Mouse (Mus musculus): ENCODE data around the gene Tnfrsf26.
"Not testable (repeated sequence)": the region's sequence is repeated elsewhere in the genome, so short reads cannot be mapped to it uniquely, and the experiment has no call there.

Gene Tnfrsf26

DNA sequence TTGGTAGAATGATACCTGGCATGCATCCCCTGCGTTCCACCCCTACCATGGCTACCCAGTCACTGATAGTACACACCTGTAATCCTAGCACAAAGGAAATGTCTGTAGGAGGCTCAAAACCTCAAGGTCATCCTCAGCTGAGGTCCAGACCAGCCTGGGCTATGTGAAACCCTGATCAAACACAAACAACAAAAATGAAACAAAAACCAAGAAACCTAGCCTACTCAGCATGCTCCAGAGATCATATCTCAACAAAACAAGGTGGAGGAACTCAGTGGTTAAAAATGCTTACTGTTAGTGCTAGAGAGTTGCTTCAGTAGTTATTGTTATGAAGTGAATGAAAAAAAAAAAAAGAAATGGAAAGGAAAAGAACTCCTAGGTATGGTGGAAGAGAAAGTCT lies at the start of gene Tnfrsf26:
Gene Tnfrsf26, minus strand, starts transcription at position 183 of the 400 bp plus-strand sequence.
- DNase-seq (ENCODE audit: low read depth, low spot score), result no peak

DNA sequence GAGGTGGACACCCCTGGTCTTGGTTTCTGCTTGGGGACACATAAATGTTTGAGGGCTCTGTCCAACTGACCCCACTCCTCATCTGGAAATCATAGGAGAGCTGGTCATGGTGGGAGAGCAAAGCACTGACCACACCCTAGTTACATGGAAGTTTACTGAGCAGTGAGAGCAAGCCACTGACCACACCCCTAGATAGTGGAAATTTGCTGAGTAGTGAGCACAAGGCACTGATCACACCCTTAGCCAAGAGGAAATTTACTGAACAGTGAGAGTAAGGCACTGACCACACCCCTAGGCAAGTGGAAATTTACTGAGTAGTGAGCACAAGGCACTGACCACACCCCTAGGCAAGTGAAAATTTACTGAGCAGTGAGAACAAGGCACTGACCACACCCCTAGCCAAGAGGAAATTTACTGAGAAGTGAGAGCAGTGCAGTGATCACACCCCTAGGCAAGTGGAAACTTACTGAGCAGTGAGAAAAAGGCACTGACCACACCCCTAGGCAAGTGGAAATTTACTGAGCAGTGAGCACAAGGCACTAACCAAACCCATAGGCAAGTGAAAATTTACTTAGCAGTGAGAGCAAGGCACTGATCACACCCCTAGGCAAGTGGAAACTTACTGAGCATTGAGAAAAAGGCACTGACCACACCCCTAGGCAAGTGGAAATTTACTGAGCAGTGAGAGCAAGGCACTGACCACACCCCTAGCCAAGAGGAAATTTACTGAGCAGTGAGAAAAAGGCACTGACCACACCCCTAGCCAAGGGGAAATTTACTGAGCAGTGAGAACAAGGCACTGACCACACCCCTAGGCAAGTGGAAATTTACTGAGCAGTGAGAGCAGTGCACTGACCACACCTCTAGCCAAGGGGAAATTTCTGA lies 38.1 kb upstream of the Tnfrsf26 start:
- no peak for DNase-seq (ENCODE audit: low read depth, low spot score)

DNA sequence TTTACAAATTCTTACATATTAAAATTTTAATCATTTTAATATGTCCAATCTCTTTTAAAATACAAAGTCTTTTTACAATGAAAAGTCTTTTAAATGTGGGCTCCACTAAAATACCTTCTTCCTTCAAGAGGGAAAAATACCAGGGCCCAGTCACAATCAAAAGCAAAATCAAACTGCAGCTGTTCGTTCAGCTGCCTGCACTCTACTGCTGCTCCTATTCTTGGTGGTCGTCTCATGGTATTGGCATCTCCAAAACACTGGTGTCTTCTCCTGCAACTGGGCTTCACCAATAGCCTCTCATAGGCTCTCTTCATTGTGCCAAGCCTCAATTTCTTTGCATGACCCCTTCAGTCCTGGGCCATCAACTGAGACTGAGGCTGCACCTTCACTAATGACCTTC lies 34.9 kb upstream of the Tnfrsf26 start:
- no peak for DNase-seq (ENCODE audit: low read depth, low spot score)

DNA sequence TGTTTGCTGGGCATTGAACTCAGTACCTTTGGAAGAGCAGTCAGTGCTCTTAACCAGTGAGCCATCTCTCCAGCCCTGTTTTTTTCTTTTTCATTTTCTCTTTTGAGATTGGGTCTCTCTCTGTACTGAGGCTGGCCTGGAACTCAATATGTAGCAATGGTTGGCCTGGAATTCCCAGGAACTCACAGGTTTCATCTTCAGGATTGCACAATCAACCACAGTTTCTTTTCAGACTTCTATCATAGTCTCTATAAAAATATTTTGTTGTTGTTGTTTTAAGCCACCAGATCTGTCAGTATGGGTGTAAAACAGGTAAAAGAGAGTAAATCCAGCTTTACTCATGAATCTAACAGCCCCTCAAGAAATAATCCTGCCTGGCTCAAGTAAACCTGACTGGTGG lies 32.3 kb upstream of the Tnfrsf26 start:
- no peak for DNase-seq (ENCODE audit: low read depth, low spot score)

DNA sequence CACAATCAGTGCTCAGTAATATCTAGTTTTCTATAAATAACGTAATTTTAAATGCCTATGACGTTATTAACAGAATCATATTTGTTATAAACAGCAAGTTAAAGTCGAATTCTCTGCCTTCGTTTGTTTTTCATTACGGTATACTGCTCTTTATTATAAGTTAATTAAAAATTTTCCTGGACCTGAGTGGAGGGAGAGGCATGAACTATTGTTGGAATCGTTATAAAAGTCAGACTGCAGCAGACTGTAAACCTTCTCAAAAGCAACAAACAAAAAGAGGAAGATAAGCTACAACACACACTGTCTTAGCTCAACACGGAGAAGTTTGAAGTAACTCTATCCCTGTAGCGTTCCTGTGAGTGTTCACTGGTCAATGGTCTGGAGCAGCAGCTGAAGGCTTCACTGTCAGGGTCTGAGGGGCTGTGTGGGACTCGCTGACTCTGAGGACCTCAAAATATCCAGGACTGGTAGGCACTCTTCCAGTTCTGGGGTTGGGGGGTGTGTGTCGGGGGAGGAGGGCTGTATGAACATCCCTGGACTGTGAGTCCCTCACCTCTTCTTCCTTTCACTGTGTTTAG lies 21.3 kb upstream of the Tnfrsf26 start:
- not testable (repeated sequence) for DNase-seq (ENCODE audit: low read depth, low spot score)

DNA sequence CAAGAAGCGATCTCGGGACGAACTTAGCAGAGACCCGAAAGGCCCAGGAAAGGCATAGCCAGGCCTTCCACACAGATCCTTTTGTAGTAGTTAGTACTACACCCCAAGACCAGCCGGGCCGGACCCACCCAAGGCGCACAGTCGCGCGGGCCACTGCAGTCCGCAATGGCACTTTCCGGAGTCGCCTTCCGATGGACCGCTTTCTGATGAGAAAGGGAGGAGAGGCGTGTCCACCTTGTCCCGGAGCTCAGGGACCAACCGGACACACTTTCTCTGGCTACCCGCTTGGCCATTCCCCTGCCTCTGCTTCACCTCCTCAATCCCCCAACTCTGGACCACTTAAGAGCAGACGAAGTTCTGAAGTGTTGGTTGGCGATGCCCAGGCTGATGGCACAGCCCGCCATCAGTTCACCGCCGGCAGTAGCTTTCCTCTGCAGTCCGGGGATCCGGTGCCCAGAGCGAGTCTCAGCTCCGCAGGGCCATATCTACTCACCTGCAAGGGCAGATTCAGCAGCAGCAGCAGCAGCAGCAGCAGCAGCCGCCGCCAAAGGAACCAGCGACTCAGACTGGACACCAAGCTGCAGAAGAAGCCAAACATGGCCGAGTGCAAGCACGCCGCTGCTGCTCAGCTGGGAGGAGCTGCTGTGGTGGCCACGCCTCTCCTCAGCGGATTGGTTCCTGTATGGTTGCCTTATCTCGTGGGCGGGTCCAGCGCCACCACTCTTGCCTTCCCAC lies 20.7 kb upstream of the Tnfrsf26 start, which contains the start of gene Tnfrsf22:
Gene Tnfrsf22, minus strand, starts transcription at position 628 of the 735 bp plus-strand sequence.
- DNase-seq (ENCODE audit: low read depth, low spot score), result peak; percentile 34

DNA sequence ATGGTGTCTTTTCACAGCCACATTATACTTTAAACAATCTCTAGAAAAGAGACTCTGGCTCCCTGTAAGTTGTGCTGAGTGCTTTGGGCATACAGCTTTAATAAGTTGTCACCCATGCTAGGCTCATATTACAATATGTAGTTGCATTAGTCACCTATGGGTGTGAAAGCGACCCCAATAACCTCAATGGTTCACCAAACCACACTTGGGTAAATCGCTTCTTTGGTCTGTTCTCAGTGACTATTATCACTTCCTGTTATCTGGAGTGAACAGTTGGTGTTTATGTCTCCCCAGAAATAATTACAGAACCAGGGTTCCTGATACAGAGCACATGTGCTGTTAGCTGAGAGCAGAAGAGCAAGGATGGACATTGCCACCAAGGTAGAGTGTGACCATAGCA lies 15.4 kb upstream of the Tnfrsf26 start:
- not testable (repeated sequence) for DNase-seq (ENCODE audit: low read depth, low spot score)

DNA sequence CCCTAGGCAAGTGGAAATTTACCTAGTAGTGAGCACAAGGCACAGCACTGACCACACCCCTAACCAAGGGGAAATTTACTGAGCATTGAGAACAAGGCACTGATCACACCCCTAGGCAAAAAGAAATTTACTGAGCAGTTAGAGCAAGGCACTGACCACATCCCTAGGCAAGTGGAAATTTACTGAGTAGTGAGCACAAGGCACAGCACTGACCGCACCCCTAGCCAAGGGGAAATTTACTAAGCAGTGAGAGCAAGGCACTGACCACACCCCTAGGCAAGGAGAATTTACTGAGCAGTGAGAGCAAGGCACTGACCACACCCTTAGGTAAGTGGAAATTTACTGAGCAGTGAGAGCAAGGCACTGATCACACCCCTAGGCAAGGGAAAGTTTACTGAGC lies 8.2 kb upstream of the Tnfrsf26 start:
- no peak for DNase-seq (ENCODE audit: low read depth, low spot score)

DNA sequence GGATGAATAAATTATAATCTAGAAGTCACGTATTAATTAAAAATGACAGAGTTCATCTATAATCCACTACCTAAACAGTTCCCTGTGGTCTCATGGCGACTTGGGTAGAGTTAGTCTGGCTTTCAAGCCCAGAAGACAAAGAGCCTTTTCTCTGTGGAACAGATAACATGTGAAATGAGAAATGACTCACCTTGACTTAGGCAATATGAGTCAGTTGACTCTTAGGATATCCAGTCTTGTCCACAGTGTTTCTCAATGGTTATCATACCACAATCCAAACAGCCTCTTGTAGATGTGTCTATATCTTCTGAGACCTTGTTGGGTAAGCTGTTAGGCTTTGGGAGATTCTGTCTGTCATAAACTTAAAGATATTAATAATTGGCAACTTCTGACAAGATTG lies 3.0 kb upstream of the Tnfrsf26 start:
- no peak for DNase-seq (ENCODE audit: low read depth, low spot score)

DNA sequence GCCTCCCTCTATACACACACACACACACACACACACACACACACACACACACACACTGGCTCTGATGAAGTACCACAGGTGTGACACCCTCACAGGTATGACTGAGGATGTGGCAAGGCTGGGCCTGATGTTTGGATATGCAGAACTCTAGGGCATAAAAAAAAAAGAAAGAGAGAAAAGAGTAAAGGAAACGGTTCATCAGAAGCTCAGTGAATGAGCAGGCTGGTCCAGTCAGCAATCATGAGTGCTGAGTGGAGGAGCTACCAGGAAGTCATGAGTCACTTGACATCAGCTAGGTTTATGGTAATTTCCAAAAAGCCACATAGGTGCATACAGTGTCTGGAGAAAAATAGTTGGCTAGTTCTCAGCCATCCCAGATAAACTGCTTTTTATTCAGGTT lies 979 bp upstream of the Tnfrsf26 start:
- no peak for DNase-seq (ENCODE audit: low read depth, low spot score)

DNA sequence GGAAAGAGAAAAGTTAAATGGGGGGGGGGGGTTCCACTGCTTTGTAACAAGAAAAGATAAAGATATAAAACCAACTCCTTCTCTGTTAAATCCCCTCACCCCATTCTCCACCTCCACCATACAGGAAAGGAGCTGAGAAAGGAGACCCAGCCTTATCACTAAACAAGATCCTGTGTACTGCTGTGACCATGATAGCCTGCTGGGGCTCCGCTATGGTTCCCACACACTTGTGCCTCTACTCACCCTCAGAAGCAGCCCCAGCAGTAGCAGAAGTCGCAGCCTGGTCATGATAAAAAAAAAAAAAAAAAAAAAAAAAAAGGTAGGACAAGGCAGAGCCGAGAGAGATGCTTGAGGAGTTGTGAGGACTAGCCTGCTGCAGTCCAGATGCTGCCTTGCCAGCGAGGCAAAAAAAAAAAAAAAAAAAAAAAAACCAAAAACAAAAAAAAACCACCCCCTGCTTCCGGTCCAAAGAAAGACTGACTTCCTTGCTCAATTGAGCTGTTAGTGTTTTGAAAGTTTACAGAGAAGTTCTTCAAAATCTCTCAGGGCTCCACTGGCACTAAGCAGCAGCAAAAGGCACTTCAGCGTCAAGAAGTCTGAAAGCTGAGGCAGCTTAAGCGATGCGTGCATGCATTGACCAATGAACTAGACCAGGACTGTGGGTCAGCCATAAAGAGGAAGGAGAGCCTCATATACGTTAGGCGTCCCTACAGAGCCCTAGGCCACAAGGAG lies 801 bp downstream of the Tnfrsf26 start:
- DNase-seq (ENCODE audit: low read depth, low spot score), result no peak

DNA sequence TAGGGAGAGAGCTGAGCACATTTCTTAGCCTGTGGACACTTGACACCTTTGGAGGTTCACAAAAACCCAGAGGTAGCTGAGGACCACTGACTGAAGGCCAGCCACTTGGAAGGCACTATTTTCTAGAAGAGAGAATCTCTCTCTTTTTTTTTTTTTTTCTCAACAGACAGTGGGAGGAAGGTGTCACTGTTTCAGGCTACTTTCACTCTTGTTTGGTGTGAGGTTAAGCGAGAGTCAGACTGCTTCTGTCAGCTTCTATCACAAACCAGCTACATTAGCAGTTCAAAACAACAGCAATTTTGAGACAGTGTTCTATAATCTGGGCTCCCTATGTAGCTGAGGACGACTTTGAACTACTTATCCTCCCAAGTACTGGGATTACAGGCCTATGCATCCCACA lies 2.3 kb downstream of the Tnfrsf26 start:
- no peak for DNase-seq (ENCODE audit: low read depth, low spot score)

DNA sequence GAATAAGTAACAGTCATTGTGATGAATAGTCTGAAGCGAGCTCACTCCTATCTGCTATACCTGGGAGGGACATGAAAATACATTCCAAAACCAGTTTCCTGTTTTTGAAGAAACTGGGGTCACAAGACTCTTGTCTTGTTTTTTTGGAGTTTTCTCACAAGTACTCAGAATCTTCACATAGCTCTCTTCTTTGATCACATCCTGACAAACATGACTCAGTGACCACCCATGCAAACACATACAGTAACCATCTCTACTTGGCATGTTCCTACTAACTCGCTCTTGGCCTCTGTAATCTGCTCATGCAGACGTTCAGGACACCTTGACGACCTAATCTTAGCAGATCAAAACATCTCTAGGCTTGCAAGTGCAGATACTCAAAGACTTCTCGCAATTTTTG lies 3.4 kb downstream of the Tnfrsf26 start:
- no peak for DNase-seq (ENCODE audit: low read depth, low spot score)

DNA sequence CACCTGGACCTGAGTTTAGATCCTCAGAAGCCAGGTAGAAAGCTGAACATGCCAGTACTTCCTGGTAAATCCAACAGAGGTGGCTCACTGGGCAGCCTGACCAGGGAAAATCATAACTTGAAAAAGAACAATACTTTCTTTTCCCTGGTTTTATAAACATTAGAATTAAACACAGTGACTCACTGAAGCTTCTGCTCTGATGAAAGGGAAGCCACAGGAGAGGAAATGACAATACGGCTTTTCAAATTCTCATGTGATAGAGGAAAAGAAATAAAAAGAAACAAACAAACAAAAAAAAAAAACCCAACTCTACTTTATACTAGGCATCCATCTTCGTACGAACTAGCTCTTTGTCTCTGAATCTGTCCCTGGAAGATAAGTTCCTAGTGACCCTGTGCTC lies 4.0 kb downstream of the Tnfrsf26 start:
- no peak for DNase-seq (ENCODE audit: low read depth, low spot score)

DNA sequence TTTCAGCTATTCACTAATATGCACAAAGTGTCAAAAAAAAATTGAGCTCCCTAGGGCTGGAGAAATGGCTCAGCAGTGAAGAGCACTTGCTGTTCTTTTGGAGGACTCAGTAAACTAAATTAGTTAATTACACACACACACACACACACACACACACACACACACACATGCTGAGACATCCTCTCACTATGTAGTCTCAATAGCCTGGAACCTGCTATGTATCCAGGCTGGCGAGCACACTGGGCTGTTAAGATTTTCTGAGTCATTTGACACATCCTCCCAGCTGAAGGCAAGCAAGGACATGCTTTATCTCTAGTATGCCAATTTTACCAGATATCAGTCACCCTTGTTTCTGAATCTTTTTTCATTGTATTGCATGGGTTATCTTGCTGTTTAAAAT lies 7.6 kb downstream of the Tnfrsf26 start:
- no peak for DNase-seq (ENCODE audit: low read depth, low spot score)

DNA sequence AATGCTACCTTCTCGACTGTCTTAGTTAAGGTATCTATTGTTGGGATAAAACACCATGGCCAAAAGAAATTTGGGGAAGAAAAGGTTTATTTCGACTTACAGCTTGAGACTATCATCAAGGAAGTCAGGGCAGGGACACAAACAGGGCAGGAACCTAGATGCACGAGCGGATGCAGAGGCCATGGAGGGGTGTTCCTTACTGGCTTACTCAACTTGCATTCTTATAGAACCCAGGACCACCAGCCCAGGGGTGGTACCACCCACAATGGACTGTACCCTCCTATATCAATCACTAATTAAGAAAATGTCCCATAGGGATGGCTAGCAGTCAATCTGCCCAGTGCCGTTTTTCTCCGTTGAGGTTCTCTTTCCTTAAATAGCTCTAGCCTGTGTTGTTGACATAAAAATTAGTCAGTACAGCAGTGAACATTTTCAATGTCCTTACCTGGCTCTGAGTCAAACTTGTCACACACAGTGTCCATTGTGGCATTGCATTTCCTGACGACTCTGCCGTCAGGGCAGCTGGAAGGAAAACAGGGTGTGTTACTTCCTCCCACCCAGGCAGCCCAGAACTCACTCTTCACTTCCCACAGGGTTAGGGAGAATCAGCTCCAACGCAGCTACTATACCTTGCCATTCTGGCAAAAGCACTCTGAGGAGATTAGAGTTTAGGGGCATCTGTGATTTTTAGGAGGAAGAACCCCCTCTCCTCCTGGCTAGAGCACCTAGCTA lies 14.0 kb downstream of the Tnfrsf26 start:
- DNase-seq (ENCODE audit: low read depth, low spot score), result no peak

DNA sequence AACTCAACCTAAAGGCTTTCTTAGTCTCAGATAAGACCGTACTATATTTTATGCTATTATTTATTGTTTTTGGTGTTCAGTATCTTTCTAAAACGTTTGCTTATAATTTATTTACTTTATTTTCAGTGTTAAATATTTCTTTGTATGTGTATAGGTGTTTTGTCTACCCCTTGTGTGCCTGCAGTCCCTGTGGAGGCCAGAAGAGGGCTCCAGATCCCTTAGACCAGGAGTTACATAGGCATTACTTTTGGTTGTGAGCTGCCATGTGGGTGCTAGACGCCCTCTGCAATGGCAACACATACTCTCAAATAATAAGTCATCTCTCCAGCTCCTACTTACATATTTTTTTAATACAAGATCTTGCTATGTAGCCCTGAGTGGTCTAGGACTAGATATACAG lies 16.3 kb downstream of the Tnfrsf26 start:
- no peak for DNase-seq (ENCODE audit: low read depth, low spot score)

DNA sequence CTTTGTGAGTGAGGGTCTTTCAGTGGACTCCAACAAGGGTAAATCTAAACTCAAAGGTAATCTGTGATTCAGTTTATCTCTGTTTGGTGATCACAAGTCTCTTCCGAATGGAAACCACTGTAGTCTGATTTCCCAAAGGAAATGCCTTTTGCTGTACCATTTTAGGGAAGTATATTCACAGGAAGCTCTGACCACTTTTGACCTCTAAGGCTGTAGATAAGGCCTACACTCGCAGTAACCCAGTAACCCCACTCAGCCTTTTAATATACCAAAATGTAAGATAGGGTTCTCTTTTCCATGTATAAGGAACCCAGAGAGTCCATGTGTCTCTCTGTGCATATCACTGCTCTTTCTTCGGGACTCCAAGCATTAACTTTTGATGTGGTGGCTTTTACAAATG lies 23.2 kb downstream of the Tnfrsf26 start:
- DNase-seq (ENCODE audit: low read depth, low spot score), result no peak

DNA sequence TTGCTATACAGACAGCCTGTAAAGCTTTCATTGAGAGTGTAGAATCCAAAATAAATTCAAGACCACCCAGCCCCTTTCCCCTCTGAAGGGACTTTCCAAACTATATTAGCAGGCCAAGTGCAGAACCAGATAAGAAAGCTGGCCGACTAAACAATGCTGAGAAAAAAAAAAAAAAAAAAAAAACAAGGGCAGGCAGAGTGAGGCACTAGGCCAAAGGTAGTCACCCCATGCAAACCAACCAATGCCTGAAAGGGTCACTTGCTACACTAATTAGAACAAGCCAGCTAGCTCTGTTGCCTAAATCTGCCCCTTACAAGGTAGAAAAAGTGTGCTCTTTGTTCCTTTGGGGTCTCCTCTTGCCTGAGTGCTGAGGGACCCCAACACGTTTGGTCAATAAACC lies 23.6 kb downstream of the Tnfrsf26 start:
- no peak for DNase-seq (ENCODE audit: low read depth, low spot score)

DNA sequence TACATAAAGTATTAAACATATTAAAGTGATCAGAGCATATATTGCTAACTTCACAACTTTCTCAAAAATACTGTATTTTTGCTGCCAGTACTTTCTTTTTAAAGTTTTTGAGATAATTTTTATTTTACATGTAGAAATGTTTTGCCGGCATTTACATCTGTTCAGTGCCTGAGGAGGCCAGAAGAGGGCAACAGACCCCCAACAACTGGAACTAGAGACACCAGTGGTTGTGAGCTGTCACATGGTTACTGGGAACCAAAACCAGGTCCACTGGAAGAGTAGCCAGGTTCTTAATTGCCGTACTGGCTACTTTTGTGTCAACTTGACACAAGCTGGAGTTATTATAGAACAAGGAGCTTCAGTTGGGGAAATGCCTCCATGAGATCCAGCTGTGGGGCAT lies 26.8 kb downstream of the Tnfrsf26 start:
- no peak for DNase-seq (ENCODE audit: low read depth, low spot score)

DNA sequence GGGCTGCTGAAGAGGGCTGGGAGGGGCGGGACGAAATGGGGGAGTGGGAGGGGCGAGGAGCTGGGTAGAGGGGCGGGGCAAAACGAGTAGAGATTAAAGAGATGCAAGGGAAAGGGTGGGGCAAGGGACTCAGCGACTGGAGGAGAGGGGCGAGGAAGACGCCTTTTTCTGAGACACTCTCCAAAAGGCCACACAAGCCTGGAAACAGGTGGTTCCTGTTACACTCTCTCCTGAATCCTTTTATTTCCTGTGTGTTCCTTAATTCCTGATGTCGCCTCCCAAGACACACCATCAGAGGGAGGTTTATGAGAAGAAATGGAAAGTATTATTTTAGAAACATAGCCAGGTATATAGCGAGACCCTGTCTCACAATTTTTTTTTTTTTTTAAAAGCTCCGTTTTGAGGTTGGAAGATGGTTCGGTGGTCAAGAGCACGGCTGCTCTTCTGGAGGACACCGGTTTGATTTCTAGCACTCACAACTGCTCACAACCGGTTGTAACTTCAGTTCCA lies 28.2 kb downstream of the Tnfrsf26 start:
- DNase-seq (ENCODE audit: low read depth, low spot score), result no peak

Data from retina, adult 2 months (tissue).